Mouse (Mus musculus) monocyte, adult 5-6 weeks (primary cell): ENCODE results near the gene Lin7b. TPM values are rescaled to one million over a fixed set of nuclear protein-coding genes. Genes with fewer than 3 reads are reported as not detected.
"Not testable (repeated sequence)": the region's sequence is repeated elsewhere in the genome, so short reads cannot be mapped to it uniquely, and the experiment has no call there.

Experiments
- ATAC-seq: fragments of 153-309, 156-312 bp; replicated peaks from 2 replicates; pipeline ENCODE4 v1.8.0; 2017; ENCODE audit warnings: mild to moderate bottlenecking; ENCODE audit not compliant: low TSS enrichment, insufficient number of reproducible peaks, severe bottlenecking, poor library complexity, low FRiP score
- total RNA-seq: library from RNA; stranded (forward); fragments of 200-1000, 200-491, 200-594 nt; gene quantifications from 3 replicates; pipeline ENCODE4 v1.2.3, GENCODE M21; 2017

Lin7b gene
- total RNA-seq, 1 experiment from 2014 or later, result not detected

DNA sequence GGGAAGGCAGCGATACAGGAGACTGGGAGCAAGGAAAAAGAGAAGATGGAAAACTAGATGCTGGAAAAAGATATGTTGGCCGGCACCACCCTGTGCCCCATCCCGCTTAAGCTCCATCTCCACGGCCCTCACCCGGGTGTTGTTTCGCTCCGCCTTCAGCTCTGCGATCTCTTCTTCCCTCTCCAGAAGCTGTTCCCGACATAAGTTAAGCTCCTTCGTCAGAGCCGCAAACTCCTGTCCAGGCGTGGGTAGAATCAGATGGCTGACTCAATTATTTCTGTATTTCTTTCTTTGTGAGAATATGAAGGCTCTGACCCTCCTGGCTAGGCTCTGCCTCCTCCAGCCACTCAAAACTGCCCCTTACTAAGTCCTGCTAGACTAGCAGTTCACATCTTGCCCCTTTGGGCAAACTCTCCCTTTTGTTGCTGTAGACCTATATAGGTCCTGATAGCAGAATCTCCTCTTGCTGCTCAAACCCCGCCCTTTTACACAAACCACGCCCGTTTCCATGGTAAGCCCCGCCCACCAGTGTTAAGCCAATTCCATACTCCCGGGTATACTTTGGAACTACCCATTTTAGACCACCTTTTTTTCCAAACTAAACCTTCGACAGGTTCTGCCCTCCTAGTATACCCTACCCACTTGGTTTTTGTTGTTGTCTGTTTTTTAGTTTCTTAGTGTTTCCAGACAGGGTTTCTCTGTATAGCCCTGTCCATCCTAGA lies 9.8 kb downstream of the Lin7b start:
- ATAC-seq, result no peak

- not testable (repeated sequence) for ATAC-seq
These were observed 11.3 kb downstream of the Lin7b start for GRCm38 (mm10) chr7:45359081-45359480.

GRCm38 (mm10) chr7:45356087-45356486 lies 14.3 kb downstream of the Lin7b start:
- ATAC-seq, result no peak

GRCm38 (mm10) chr7:45355318-45356020 lies 14.9 kb downstream of the Lin7b start:
- no peak for ATAC-seq

- no peak for ATAC-seq
These were observed 17.3 kb downstream of the Lin7b start for GRCm38 (mm10) chr7:45353041-45353440.

DNA sequence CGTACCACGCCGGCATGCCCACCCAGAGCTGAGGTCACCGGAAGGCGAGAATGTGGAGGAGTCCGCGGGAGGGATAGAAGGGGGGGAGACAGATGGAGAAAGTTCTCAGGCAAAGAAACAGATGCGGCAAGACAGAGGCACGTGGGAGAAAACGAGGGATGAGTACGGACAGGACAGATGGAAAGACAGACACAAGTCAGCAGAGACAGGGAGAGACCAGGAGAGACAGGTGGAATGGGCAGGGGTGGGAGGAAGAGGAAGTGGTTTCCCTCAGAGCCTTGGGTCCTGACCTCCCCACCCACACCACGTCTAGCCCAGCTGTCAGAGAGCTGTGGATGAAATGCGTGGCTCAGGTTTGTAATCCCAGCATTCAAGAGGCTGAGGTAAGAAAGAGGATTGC lies 23.5 kb downstream of the Lin7b start:
- ATAC-seq, result no peak

GRCm38 (mm10) chr7:45343543-45343942 lies 26.8 kb downstream of the Lin7b start:
- no peak for ATAC-seq

GRCm38 (mm10) chr7:45342081-45342480 lies 28.3 kb downstream of the Lin7b start:
- ATAC-seq, result no peak

GRCm38 (mm10) chr7:45341303-45341702 lies 29.1 kb downstream of the Lin7b start:
- ATAC-seq, result peak; percentile 74

GRCm38 (mm10) chr7:45340669-45341068 lies 29.7 kb downstream of the Lin7b start:
- no peak for ATAC-seq

- ATAC-seq, result no peak
These were observed 30.3 kb downstream of the Lin7b start for GRCm38 (mm10) chr7:45340066-45340442.

GRCm38 (mm10) chr7:45339410-45340065 lies 30.8 kb downstream of the Lin7b start:
- peak; percentile 44 for ATAC-seq

- ATAC-seq, result no peak
These were observed 32.0 kb downstream of the Lin7b start for GRCm38 (mm10) chr7:45338161-45338911.

DNA sequence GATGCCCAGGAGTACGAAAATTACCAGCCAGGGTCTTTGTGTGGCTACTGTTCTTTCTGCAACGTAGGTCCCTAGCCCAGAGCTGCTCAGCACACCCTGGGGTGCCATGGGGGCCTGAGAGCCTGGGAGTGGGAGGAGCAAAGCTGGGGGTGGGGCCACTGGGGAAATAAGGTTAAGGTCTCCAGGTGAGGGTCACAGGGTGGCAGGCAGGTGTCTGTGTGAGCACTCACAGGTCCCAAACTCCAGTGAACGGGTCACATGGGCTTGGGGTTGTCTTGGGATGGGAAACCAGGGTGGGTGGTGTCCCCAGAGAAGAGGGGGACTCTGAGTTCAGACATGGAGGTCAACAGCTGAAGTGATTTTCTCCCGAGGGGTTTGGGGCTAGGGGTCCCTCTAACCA lies 32.9 kb downstream of the Lin7b start:
- ATAC-seq, result no peak

DNA sequence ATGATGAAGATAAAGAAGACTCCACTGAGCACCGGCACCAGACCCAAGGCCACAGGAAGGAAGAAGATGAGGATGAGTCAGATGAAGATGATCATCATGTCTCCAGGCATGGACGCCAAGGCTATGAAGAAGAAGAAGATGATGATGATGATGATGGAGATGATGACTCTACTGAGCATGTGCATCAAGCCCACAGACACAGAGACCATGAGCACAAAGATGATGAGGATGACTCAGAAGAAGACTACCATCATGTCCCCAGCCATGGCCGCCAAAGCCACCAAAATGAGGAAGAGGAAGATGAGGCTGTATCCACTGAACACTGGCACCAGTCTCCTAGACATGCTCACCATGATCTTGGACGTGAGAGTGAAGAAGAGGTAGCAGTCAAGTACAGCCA lies 34.1 kb downstream of the Lin7b start:
- ATAC-seq, result no peak

- no peak for ATAC-seq
These were observed 35.3 kb downstream of the Lin7b start, which contains the start of gene Hrc for GRCm38 (mm10) chr7:45335056-45335455. TSS of gene Hrc (plus strand) at chr7:45335290.

- no peak for ATAC-seq
These were observed 35.8 kb downstream of the Lin7b start for GRCm38 (mm10) chr7:45334605-45335004.

DNA sequence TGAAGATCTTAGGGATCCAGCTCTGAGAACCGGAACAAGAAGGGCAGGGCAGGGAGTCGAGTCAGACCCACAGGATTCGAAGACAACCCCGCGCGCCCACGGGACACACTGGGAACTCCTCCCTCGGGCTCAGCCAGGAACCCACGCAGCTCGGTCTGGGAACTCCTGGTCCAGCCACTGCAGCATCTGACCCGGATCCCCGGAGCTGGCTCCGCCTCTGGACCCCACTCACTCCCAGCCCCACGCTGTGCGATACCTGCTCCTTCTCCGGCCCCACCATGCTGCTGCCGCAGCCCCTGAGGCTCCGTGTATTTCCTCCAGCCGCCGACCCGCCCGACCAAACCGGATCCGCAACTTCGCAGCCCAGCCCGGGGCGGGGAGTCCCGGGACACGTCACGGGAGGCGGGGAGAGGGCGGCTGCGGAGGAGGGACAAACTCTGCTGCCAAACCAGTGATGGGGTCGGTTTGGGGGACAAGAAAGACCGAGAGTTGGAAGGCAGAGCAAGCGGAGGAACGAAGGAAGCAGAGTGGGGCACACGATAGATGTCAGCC lies 36.9 kb downstream of the Lin7b start, which contains the start of gene Trpm4:
Gene Trpm4 (minus strand): TSS at position 350 of the 552 bp plus-strand sequence.
- ATAC-seq, result peak; percentile 63
